In the genomic region with DNA sequence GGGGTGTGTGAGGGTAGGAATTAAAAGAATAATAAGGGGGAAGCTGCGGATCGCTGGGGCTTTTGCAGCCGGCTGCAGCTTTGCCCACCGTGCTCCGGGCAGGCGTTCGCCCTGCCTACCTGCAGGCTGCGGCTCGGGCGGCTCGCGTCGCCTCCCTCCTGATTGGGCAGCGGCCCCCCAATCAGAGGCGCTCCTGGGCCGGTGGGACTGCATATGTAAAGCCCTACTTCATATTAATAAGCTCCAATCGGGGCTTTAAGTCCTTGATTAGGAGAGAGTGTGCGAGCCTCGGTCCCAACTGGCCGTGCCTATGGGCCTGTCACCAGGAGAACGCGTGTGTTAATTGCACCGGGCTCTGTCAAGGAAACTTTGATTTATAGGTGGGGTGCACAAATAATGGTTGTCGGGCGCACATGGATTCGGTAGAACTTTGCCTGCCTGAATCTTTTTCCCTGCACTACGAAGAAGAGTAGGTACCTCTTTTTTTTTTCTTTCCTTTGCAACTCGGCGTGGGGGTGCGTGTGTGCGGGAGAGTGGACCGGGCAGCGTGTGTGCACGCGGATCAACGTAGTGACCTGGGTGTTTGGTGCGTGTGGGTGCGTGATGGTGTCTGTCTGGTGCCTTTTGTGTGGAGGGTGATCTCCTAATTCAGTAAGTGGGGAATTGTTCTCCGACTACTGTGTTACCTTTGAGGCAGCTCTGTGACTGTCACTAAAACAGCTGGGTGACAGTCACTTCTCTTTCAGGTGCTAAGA, we compare ENCODE assay signal across 8 mouse cellular contexts.
DNase-seq lines count a peak whose midpoint lies in the region; ATAC-seq and TF ChIP-seq lines count a peak whose summit lies in the region.

No protein-coding gene starts in this region.

- peak; percentile 84 to 93 for DNase-seq in adrenal gland, adult (ENCODE audit: inconsistent age in 2 of 2, low spot score in 1 of 2)
- DNase-seq in gastrocnemius, adult 8-10 months (ENCODE audit: low spot score in 2 of 2): peak; percentile 12 to 41
- DNase-seq in left cerebral cortex, adult 2 months (ENCODE audit: extremely low spot score in 1 of 2, low spot score in 2 of 2): peak; percentile 53 to 63
- peak; percentile 52 for DNase-seq in lung, postnatal 14 days
- DNase-seq in retina, embryonic 14.5 days (ENCODE audit: low spot score): peak; percentile 82
- no peak for DNase-seq in c-Kit-positive CD71-positive TER-119-positive erythroid progenitor cells, embryonic 14.5 days (ENCODE audit: low spot score)

- under 1% methylated on average over 39 of the region's 39 CpGs for WGBS in hindbrain, embryonic 15.5 days

- no peak overlapping the region for H3K27ac ChIP-seq in cortical plate, adult 2 months (ENCODE audit: insufficient read depth, low read length)
- H3K27ac ChIP-seq in hindbrain, embryonic 15.5 days (replicated peaks): peak overlapping the region; percentile 39; the same call in 1 of the 2 replicates
- no peak overlapping the region for H3K27ac ChIP-seq in left cerebral cortex, adult 2 months

- no peak for TF ChIP-seq CTCF in cortical plate, adult 2 months (IDR thresholded peaks at IDR 0.05; ENCODE audit: extremely low read depth, insufficient read depth, low read length)
- no peak for TF ChIP-seq CTCF in left cerebral cortex, adult 2 months (IDR thresholded peaks at IDR 0.05)

- H3K4me2 ChIP-seq in hindbrain, embryonic 15.5 days: peak overlapping the region; percentile 76

- H3K9ac ChIP-seq in hindbrain, embryonic 15.5 days: peak overlapping the region; percentile 30

- H3K4me1 ChIP-seq in cortical plate, adult 2 months (ENCODE audit: control insufficient read depth, insufficient read depth, low read length): no peaks in the 10 kb centered on the region
- H3K4me1 ChIP-seq in hindbrain, embryonic 15.5 days (replicated peaks): peaks cover 4% of the 10 kb centered on the region

- H3K4me3 ChIP-seq in cortical plate, adult 2 months (ENCODE audit: insufficient read depth, low read length): peak overlapping the region; percentile 72
- peak overlapping the region; percentile 48 for H3K4me3 ChIP-seq in hindbrain, embryonic 15.5 days
- H3K4me3 ChIP-seq in left cerebral cortex, adult 2 months: peak overlapping the region; percentile 42

- no peaks in the 10 kb centered on the region for H3K36me3 ChIP-seq in hindbrain, embryonic 15.5 days

- H3K9me3 ChIP-seq in hindbrain, embryonic 15.5 days: no peaks in the 10 kb centered on the region

- ATAC-seq in hindbrain, embryonic 15.5 days (ENCODE audit: low FRiP score, low read depth): peak; percentile 93

- peak; percentile 25; the same call in 1 of the 2 replicates for TF ChIP-seq POLR2A in cortical plate, adult 2 months (IDR thresholded peaks at IDR 0.05; ENCODE audit: extremely low read depth, insufficient read depth, low read length)

- intact Hi-C loops in left cerebral cortex, adult 2 months (cut with DNase I): no loop called here

- H3K27me3 ChIP-seq in hindbrain, embryonic 15.5 days: 0 out of 2 replicates have a peak, but pooled peaks cover 5% of the 10 kb centered on the region
